Mouse (Mus musculus): ENCODE measurements around the gene Wdr54. TPM values are rescaled to one million over a fixed set of nuclear protein-coding genes. Genes with fewer than 3 reads are reported as not detected.
A peak's percentile ranks its signal among the peaks of the same experiment; 100 is the strongest.

Gene Wdr54
- polyA plus RNA-seq, 1 experiment, result 0.77 TPM

- no peaks in the 10 kb centered on the region; the same call in 1 of the 2 replicates for H3K36me3 ChIP-seq (ENCODE audit: control insufficient read depth, insufficient read depth, low read length)
- no peak for DNase-seq (ENCODE audit: low read depth in 1 of 2, low spot score in 2 of 2)
- H3K4me1 ChIP-seq (ENCODE audit: control insufficient read depth, insufficient read depth, insufficient read length), result peaks cover 26% of the 10 kb centered on the region
- TF ChIP-seq POLR2A (IDR thresholded peaks at IDR 0.05; ENCODE audit: low read depth, low read length) (no peak), CTCF (IDR thresholded peaks at IDR 0.05; ENCODE audit: extremely low read depth, insufficient read depth, insufficient read length, insufficient replicate concordance) (no peak)
- no peak overlapping the region for H3K27ac ChIP-seq (ENCODE audit: insufficient read depth, low read length)
- no peak overlapping the region for H3K4me3 ChIP-seq (ENCODE audit: extremely low read depth, insufficient read depth, insufficient read length)
- no peaks in the 10 kb centered on the region for H3K27me3 ChIP-seq (ENCODE audit: control insufficient read depth, insufficient read depth, low read length)
- WGBS, result 92% methylated on average over 5 of the region's 5 CpGs
These were observed 33.2 kb downstream of the Wdr54 start for GRCm38 (mm10) chr6:83122961-83123360.

DNA sequence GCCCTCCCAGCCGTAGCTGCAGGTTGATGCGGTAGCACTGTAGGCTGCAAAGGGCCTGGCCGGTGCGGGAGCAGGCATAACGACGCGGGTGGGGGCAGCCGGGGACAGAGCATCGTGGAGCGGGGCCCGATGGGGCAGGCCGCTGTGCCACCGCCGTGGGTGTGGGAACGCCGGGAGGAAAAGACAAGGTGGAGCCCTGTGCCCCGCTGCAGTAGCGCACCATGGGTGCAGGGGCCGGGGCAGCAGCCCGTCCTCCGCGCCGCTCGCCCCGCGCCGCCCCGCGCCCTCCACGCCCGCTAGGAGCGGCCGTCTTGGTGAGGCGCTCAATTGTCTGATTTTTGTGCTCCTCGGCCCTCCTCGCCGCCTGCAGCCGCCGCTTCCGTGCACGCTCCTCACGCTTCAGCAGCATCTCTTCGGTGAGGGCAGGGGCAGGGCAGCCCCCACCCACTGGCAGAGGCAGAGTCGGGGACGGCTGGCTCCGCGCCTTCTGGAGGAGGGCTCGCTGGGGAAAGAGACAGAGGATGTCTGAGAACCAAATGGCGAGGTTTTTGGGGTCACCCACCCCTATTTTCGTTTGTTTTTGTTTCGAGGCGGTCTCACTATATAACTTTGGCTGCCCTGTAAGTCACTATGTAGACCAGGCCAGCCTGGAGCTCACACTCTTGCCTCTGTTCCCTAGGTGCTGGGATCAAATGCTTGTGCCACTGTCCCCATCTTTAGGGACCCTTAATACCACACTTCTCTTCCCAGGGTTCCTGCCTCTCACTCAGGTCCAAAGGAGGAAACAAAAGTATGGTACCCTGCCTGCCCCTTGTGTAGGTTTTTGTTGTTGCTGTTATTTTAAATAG, 34.1 kb downstream of the Wdr54 start:
- Histone ChIP-seq H3K4me1 (ENCODE audit: control insufficient read depth, insufficient read depth, insufficient read length) (peaks cover 26% of the 10 kb centered on the region), H3K27me3 (ENCODE audit: control insufficient read depth, insufficient read depth, low read length) (no peaks in the 10 kb centered on the region), H3K27ac (ENCODE audit: insufficient read depth, low read length) (peak overlapping the region; percentile 74), H3K36me3 (ENCODE audit: control insufficient read depth, insufficient read depth, low read length) (peaks cover 1% of the 10 kb centered on the region), H3K4me3 (ENCODE audit: extremely low read depth, insufficient read depth, insufficient read length) (peak overlapping the region; percentile 65)
- TF ChIP-seq CTCF (IDR thresholded peaks at IDR 0.05; ENCODE audit: extremely low read depth, insufficient read depth, insufficient read length, insufficient replicate concordance) (no peak), POLR2A (IDR thresholded peaks at IDR 0.05; ENCODE audit: low read depth, low read length) (no peak)
- DNase-seq (ENCODE audit: low read depth in 1 of 2, low spot score in 2 of 2), result no peak
- 4% methylated on average over 52 of the region's 52 CpGs for WGBS

GRCm38 (mm10) chr6:83120930-83121862, 35.0 kb downstream of the Wdr54 start, which contains the start of gene Wbp1:
Gene Wbp1 (minus strand): TSS chr6:83121559.
- DNase-seq (ENCODE audit: low read depth in 1 of 2, low spot score in 2 of 2), result peak; percentile 93 to 98
- no peak for TF ChIP-seq CTCF (IDR thresholded peaks at IDR 0.05; ENCODE audit: extremely low read depth, insufficient read depth, insufficient read length, insufficient replicate concordance)
- TF ChIP-seq POLR2A (IDR thresholded peaks at IDR 0.05; ENCODE audit: low read depth, low read length), result peak; percentile 64
- Histone ChIP-seq H3K27ac (ENCODE audit: insufficient read depth, low read length) (peak within 1 kb of the TSS; percentile 79), H3K4me1 (ENCODE audit: control insufficient read depth, insufficient read depth, insufficient read length) (peaks cover 26% of the 10 kb centered on the region), H3K4me3 (ENCODE audit: extremely low read depth, insufficient read depth, insufficient read length) (peak within 1 kb of the TSS; percentile 83), H3K36me3 (ENCODE audit: control insufficient read depth, insufficient read depth, low read length) (peaks cover 2% of the 10 kb centered on the region), H3K27me3 (ENCODE audit: control insufficient read depth, insufficient read depth, low read length) (no peaks in the 10 kb centered on the region)
- WGBS, result under 1% methylated on average over 38 of the region's 38 CpGs

- Histone ChIP-seq H3K27me3 (ENCODE audit: control insufficient read depth, insufficient read depth, low read length) (no peaks in the 10 kb centered on the region), H3K36me3 (ENCODE audit: control insufficient read depth, insufficient read depth, low read length) (peaks cover 2% of the 10 kb centered on the region), H3K4me3 (ENCODE audit: extremely low read depth, insufficient read depth, insufficient read length) (no peak overlapping the region), H3K4me1 (ENCODE audit: control insufficient read depth, insufficient read depth, insufficient read length) (peaks cover 28% of the 10 kb centered on the region), H3K27ac (ENCODE audit: insufficient read depth, low read length) (no peak overlapping the region)
- TF ChIP-seq POLR2A (IDR thresholded peaks at IDR 0.05; ENCODE audit: low read depth, low read length) (no peak), CTCF (IDR thresholded peaks at IDR 0.05; ENCODE audit: extremely low read depth, insufficient read depth, insufficient read length, insufficient replicate concordance) (no peak)
- no peak for DNase-seq (ENCODE audit: low read depth in 1 of 2, low spot score in 2 of 2)
- WGBS, result 44% methylated on average over 7 of the region's 7 CpGs
These were observed 36.5 kb downstream of the Wdr54 start for GRCm38 (mm10) chr6:83119734-83120051.

DNA sequence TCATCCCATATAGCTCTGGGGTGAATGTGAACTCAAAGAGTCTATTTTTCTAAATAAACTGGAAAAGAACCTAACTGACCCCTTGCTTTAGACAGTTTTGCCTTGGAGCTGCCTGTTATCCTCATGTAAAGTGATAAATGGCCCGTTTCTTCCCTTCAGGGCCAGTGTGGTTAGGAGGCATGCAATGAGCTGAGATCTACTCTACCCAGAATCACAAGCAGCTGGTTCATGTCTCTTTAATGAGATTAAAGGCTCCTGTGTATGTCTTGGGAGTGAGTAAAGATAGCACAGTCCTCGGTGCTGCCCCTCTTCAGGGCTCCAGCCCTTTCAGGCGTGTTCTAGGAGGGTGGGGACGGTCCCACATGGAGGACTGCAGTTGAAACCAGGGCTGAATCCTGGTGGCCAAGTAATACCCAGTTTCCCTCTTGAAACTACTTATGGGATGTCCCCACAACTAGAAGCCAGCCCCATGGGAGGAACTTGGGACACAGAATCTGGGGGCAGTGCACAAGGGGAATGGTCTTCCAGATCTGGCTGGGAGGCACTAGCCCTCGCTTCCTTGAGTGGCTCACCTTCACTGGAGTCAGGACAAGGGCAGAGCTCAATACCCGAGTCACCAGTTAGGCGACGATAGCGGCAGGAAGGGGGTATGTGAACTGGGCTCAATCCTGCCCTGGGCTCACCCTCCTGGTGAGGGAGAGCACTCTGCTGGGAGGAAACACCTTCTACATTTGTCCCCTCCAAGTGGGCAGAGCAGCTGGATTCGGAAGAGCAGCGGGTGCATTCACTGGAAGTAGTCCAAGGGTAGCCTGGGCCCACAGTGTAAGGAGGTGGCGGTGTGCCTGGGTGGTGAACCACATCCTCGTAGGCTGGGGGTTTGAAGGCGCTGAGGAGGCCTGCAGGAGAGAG, 37.1 kb downstream of the Wdr54 start:
- H3K4me3 ChIP-seq (ENCODE audit: extremely low read depth, insufficient read depth, insufficient read length), result no peak overlapping the region
- H3K27ac ChIP-seq (ENCODE audit: insufficient read depth, low read length), result no peak overlapping the region
- DNase-seq (ENCODE audit: low read depth in 1 of 2, low spot score in 2 of 2), result no peak

GRCm38 (mm10) chr6:83118369-83118768, 37.8 kb downstream of the Wdr54 start:
- no peak for TF ChIP-seq POLR2A (IDR thresholded peaks at IDR 0.05; ENCODE audit: low read depth, low read length)
- no peak for TF ChIP-seq CTCF (IDR thresholded peaks at IDR 0.05; ENCODE audit: extremely low read depth, insufficient read depth, insufficient read length, insufficient replicate concordance)
- WGBS, result 92% methylated on average over 11 of the region's 11 CpGs
- no peak for DNase-seq (ENCODE audit: low read depth in 1 of 2, low spot score in 2 of 2)
- Histone ChIP-seq H3K27ac (ENCODE audit: insufficient read depth, low read length) (no peak overlapping the region), H3K36me3 (ENCODE audit: control insufficient read depth, insufficient read depth, low read length) (peaks cover 2% of the 10 kb centered on the region), H3K4me1 (ENCODE audit: control insufficient read depth, insufficient read depth, insufficient read length) (peaks cover 22% of the 10 kb centered on the region), H3K4me3 (ENCODE audit: extremely low read depth, insufficient read depth, insufficient read length) (no peak overlapping the region), H3K27me3 (ENCODE audit: control insufficient read depth, insufficient read depth, low read length) (no peaks in the 10 kb centered on the region)

More for the DNA sequence above, 37.1 kb downstream of the Wdr54 start:
- peaks cover 24% of the 10 kb centered on the region for H3K4me1 ChIP-seq (ENCODE audit: control insufficient read depth, insufficient read depth, insufficient read length)
- 55% methylated on average over 14 of the region's 14 CpGs for WGBS
- no peak for TF ChIP-seq CTCF (IDR thresholded peaks at IDR 0.05; ENCODE audit: extremely low read depth, insufficient read depth, insufficient read length, insufficient replicate concordance)
- no peak for TF ChIP-seq POLR2A (IDR thresholded peaks at IDR 0.05; ENCODE audit: low read depth, low read length)
- no peaks in the 10 kb centered on the region for H3K27me3 ChIP-seq (ENCODE audit: control insufficient read depth, insufficient read depth, low read length)
- H3K36me3 ChIP-seq (ENCODE audit: control insufficient read depth, insufficient read depth, low read length), result peaks cover 2% of the 10 kb centered on the region

Data from spleen, adult 2 months (tissue).